Mouse (Mus musculus): ENCODE data around the gene Enpp1. TPM values are rescaled to one million over a fixed set of nuclear protein-coding genes. Genes with fewer than 3 reads are reported as not detected.

The Enpp1 gene
- polyA plus RNA-seq, 1 experiment from 2014 or later = 1.2 TPM

- Histone ChIP-seq H3K9me3 (ENCODE audit: control insufficient read depth, low read length) (no peaks in the 10 kb centered on the region), H3K4me2 (no peak overlapping the region), H3K27ac (ENCODE audit: low read depth, low read length) (no peak overlapping the region), H3K4me1 (ENCODE audit: control insufficient read depth, insufficient read depth, low read length) (no peaks in the 10 kb centered on the region), H3K4me3 (ENCODE audit: low read depth, low read length) (no peak overlapping the region), H3K9ac (ENCODE audit: low read length) (no peak overlapping the region), H3K27me3 (ENCODE audit: control insufficient read depth, insufficient read depth, low read length) (no peaks in the 10 kb centered on the region), H3K36me3 (ENCODE audit: control insufficient read depth, insufficient read depth, low read length) (no peaks in the 10 kb centered on the region)
- ATAC-seq (ENCODE audit: low FRiP score) (no peak), DNase-seq (ENCODE audit: low spot score, missing footprints) (no peak)
- 86% methylated on average over 2 of the region's 2 CpGs for WGBS
These were observed 27.2 kb upstream of the Enpp1 start for GRCm38 (mm10) chr10:24739171-24739570.

GRCm38 (mm10) chr10:24738456-24738855, 26.5 kb upstream of the Enpp1 start:
- no peak overlapping the region for H3K4me2 ChIP-seq
- ATAC-seq (ENCODE audit: low FRiP score) (no peak), DNase-seq (ENCODE audit: low spot score, missing footprints) (no peak)
- WGBS = 76% methylated on average over 2 of the region's 2 CpGs
- H3K4me1 ChIP-seq (ENCODE audit: control insufficient read depth, insufficient read depth, low read length) = no peaks in the 10 kb centered on the region
- no peak overlapping the region for H3K4me3 ChIP-seq (ENCODE audit: low read depth, low read length)
- H3K9me3 ChIP-seq (ENCODE audit: control insufficient read depth, low read length) = no peaks in the 10 kb centered on the region
- no peak overlapping the region for H3K9ac ChIP-seq (ENCODE audit: low read length)
- H3K27ac ChIP-seq (ENCODE audit: low read depth, low read length) = no peak overlapping the region
- H3K36me3 ChIP-seq (ENCODE audit: control insufficient read depth, insufficient read depth, low read length) = no peaks in the 10 kb centered on the region
- no peaks in the 10 kb centered on the region for H3K27me3 ChIP-seq (ENCODE audit: control insufficient read depth, insufficient read depth, low read length)

- Histone ChIP-seq H3K9ac (ENCODE audit: low read length) (no peak overlapping the region), H3K27ac (ENCODE audit: low read depth, low read length) (no peak overlapping the region), H3K27me3 (ENCODE audit: control insufficient read depth, insufficient read depth, low read length) (no peaks in the 10 kb centered on the region), H3K4me3 (ENCODE audit: low read depth, low read length) (no peak overlapping the region), H3K4me1 (ENCODE audit: control insufficient read depth, insufficient read depth, low read length) (no peaks in the 10 kb centered on the region), H3K9me3 (ENCODE audit: control insufficient read depth, low read length) (no peaks in the 10 kb centered on the region), H3K36me3 (ENCODE audit: control insufficient read depth, insufficient read depth, low read length) (no peaks in the 10 kb centered on the region), H3K4me2 (no peak overlapping the region)
- WGBS = 93% methylated on average over 5 of the region's 5 CpGs
- no peak for DNase-seq (ENCODE audit: low spot score, missing footprints)
- no peak for ATAC-seq (ENCODE audit: low FRiP score)
These were observed 23.2 kb upstream of the Enpp1 start for GRCm38 (mm10) chr10:24735027-24735777.

GRCm38 (mm10) chr10:24727478-24727877, 15.5 kb upstream of the Enpp1 start:
- H3K27me3 ChIP-seq (ENCODE audit: control insufficient read depth, insufficient read depth, low read length) = no peaks in the 10 kb centered on the region
- H3K9me3 ChIP-seq (ENCODE audit: control insufficient read depth, low read length) = no peaks in the 10 kb centered on the region
- no peaks in the 10 kb centered on the region for H3K4me1 ChIP-seq (ENCODE audit: control insufficient read depth, insufficient read depth, low read length)
- 88% methylated on average over 4 of the region's 4 CpGs for WGBS
- no peaks in the 10 kb centered on the region for H3K36me3 ChIP-seq (ENCODE audit: control insufficient read depth, insufficient read depth, low read length)
- ATAC-seq (ENCODE audit: low FRiP score) = no peak
- DNase-seq (ENCODE audit: low spot score, missing footprints) = no peak
- H3K4me2 ChIP-seq = no peak overlapping the region
- no peak overlapping the region for H3K9ac ChIP-seq (ENCODE audit: low read length)
- H3K4me3 ChIP-seq (ENCODE audit: low read depth, low read length) = no peak overlapping the region
- no peak overlapping the region for H3K27ac ChIP-seq (ENCODE audit: low read depth, low read length)

- DNase-seq (ENCODE audit: low spot score, missing footprints) = peak; percentile 12
- Histone ChIP-seq H3K4me3 (ENCODE audit: low read depth, low read length) (no peak overlapping the region), H3K4me2 (no peak overlapping the region), H3K27me3 (ENCODE audit: control insufficient read depth, insufficient read depth, low read length) (no peaks in the 10 kb centered on the region), H3K9me3 (ENCODE audit: control insufficient read depth, low read length) (no peaks in the 10 kb centered on the region), H3K27ac (ENCODE audit: low read depth, low read length) (no peak overlapping the region), H3K4me1 (ENCODE audit: control insufficient read depth, insufficient read depth, low read length) (no peaks in the 10 kb centered on the region), H3K9ac (ENCODE audit: low read length) (no peak overlapping the region), H3K36me3 (ENCODE audit: control insufficient read depth, insufficient read depth, low read length) (no peaks in the 10 kb centered on the region)
- WGBS = 90% methylated on average over 2 of the region's 2 CpGs
- ATAC-seq (ENCODE audit: low FRiP score) = no peak
These were observed 13.2 kb upstream of the Enpp1 start for GRCm38 (mm10) chr10:24725197-24725596.

- H3K27ac ChIP-seq (ENCODE audit: low read depth, low read length) = no peak overlapping the region
- H3K9ac ChIP-seq (ENCODE audit: low read length) = no peak overlapping the region
- 96% methylated on average over 3 of the region's 3 CpGs for WGBS
- H3K4me1 ChIP-seq (ENCODE audit: control insufficient read depth, insufficient read depth, low read length) = 0 out of 2 replicates have a peak, but pooled peaks cover 2% of the 10 kb centered on the region
- no peak overlapping the region for H3K4me3 ChIP-seq (ENCODE audit: low read depth, low read length)
- H3K27me3 ChIP-seq (ENCODE audit: control insufficient read depth, insufficient read depth, low read length) = no peaks in the 10 kb centered on the region
- ATAC-seq (ENCODE audit: low FRiP score) = no peak
- DNase-seq (ENCODE audit: low spot score, missing footprints) = peak; percentile 62
- H3K4me2 ChIP-seq = no peak overlapping the region
- no peaks in the 10 kb centered on the region for H3K9me3 ChIP-seq (ENCODE audit: control insufficient read depth, low read length)
- H3K36me3 ChIP-seq (ENCODE audit: control insufficient read depth, insufficient read depth, low read length) = no peaks in the 10 kb centered on the region
These were observed 9.9 kb upstream of the Enpp1 start for GRCm38 (mm10) chr10:24721841-24722240.

- H3K4me1 ChIP-seq (ENCODE audit: control insufficient read depth, insufficient read depth, low read length) = 0 out of 2 replicates have a peak, but pooled peaks cover 2% of the 10 kb centered on the region
- DNase-seq (ENCODE audit: low spot score, missing footprints) (peak; percentile 31), ATAC-seq (ENCODE audit: low FRiP score) (no peak)
- no peaks in the 10 kb centered on the region for H3K9me3 ChIP-seq (ENCODE audit: control insufficient read depth, low read length)
- no peak overlapping the region for H3K4me3 ChIP-seq (ENCODE audit: low read depth, low read length)
- no peaks in the 10 kb centered on the region for H3K36me3 ChIP-seq (ENCODE audit: control insufficient read depth, insufficient read depth, low read length)
- no peak overlapping the region for H3K27ac ChIP-seq (ENCODE audit: low read depth, low read length)
- no peak overlapping the region for H3K9ac ChIP-seq (ENCODE audit: low read length)
- no peak overlapping the region for H3K4me2 ChIP-seq
- WGBS = 85% methylated on average over 4 of the region's 4 CpGs
- H3K27me3 ChIP-seq (ENCODE audit: control insufficient read depth, insufficient read depth, low read length) = no peaks in the 10 kb centered on the region
These were observed 7.4 kb upstream of the Enpp1 start for GRCm38 (mm10) chr10:24719383-24719782.

- Histone ChIP-seq H3K9ac (ENCODE audit: low read length) (no peak overlapping the region), H3K27me3 (ENCODE audit: control insufficient read depth, insufficient read depth, low read length) (no peaks in the 10 kb centered on the region), H3K36me3 (ENCODE audit: control insufficient read depth, insufficient read depth, low read length) (no peaks in the 10 kb centered on the region), H3K4me1 (ENCODE audit: control insufficient read depth, insufficient read depth, low read length) (0 out of 2 replicates have a peak, but pooled peaks cover 2% of the 10 kb centered on the region), H3K9me3 (ENCODE audit: control insufficient read depth, low read length) (no peaks in the 10 kb centered on the region), H3K4me3 (ENCODE audit: low read depth, low read length) (no peak overlapping the region), H3K4me2 (no peak overlapping the region), H3K27ac (ENCODE audit: low read depth, low read length) (no peak overlapping the region)
- ATAC-seq (ENCODE audit: low FRiP score) (no peak), DNase-seq (ENCODE audit: low spot score, missing footprints) (peak; percentile 53)
- 58% methylated on average over 11 of the region's 11 CpGs for WGBS
These were observed 6.8 kb upstream of the Enpp1 start for GRCm38 (mm10) chr10:24718720-24719119.

GRCm38 (mm10) chr10:24718058-24718457, 6.1 kb upstream of the Enpp1 start:
- 46% methylated on average over 14 of the region's 14 CpGs for WGBS
- no peaks in the 10 kb centered on the region for H3K9me3 ChIP-seq (ENCODE audit: control insufficient read depth, low read length)
- H3K4me1 ChIP-seq (ENCODE audit: control insufficient read depth, insufficient read depth, low read length) = 0 out of 2 replicates have a peak, but pooled peaks cover 2% of the 10 kb centered on the region
- no peak overlapping the region for H3K9ac ChIP-seq (ENCODE audit: low read length)
- no peak overlapping the region for H3K4me3 ChIP-seq (ENCODE audit: low read depth, low read length)
- no peaks in the 10 kb centered on the region for H3K36me3 ChIP-seq (ENCODE audit: control insufficient read depth, insufficient read depth, low read length)
- H3K27ac ChIP-seq (ENCODE audit: low read depth, low read length) = no peak overlapping the region
- H3K27me3 ChIP-seq (ENCODE audit: control insufficient read depth, insufficient read depth, low read length) = no peaks in the 10 kb centered on the region; the same call in 1 of the 2 replicates
- H3K4me2 ChIP-seq = peak overlapping the region; percentile 13
- ATAC-seq (ENCODE audit: low FRiP score) (no peak), DNase-seq (ENCODE audit: low spot score, missing footprints) (peak; percentile 78)

Measured in midbrain, embryonic 11.5 days (tissue).